Mouse (Mus musculus) heart, embryonic 16.5 days (tissue): ENCODE data around the gene Negr1. TPM values are rescaled to one million over a fixed set of nuclear protein-coding genes. Genes with fewer than 3 reads are reported as not detected.

Source experiments
- ATAC-seq: fragments of 200-750 bp; cut with Nextera tagmentation; replicated peaks from 2 replicates; pipeline ENCODE4 v1.8.0; 2017; ENCODE audit warnings: moderate number of reproducible peaks; ENCODE audit not compliant: insufficient read depth, low FRiP score; ENCODE audit errors: extremely low read depth
- H3K27ac ChIP-seq: fragments of 300-500 bp; sonication (generic); 2 replicates; pipeline ENCODE4 v1.5.1; 2014; ENCODE audit warnings: mild to moderate bottlenecking, low read length, control low read depth, moderate library complexity
- H3K27me3 ChIP-seq: fragments of 300-500 bp; sonication (generic); 2 replicates; pipeline ENCODE4 v1.6.1; 2014; ENCODE audit warnings: low read length, mixed read lengths; ENCODE audit not compliant: control insufficient read depth, insufficient read depth
- H3K36me3 ChIP-seq: fragments of 300-500 bp; sonication (generic); 2 replicates; pipeline ENCODE4 v1.6.1; 2014; ENCODE audit not compliant: control insufficient read depth, insufficient read depth
- H3K4me1 ChIP-seq: fragments of 300-500 bp; sonication (generic); 2 replicates; pipeline ENCODE4 v1.6.1; 2014; ENCODE audit warnings: low read length, mixed read lengths; ENCODE audit not compliant: control insufficient read depth, insufficient read depth
- H3K4me2 ChIP-seq: fragments of 300-500 bp; sonication (generic); 2 replicates; pipeline ENCODE4 v1.6.1; 2014; ENCODE audit warnings: low read depth, mild to moderate bottlenecking, control low read depth, low read length
- H3K4me3 ChIP-seq: fragments of 300-500 bp; sonication (generic); 2 replicates; pipeline ENCODE4 v1.5.1; 2014; ENCODE audit warnings: mild to moderate bottlenecking, control low read depth, low read length
- H3K9ac ChIP-seq: fragments of 300-500 bp; sonication (generic); 2 replicates; pipeline ENCODE4 v1.6.1; 2014; ENCODE audit warnings: low read length, control low read depth
- H3K9me3 ChIP-seq: fragments of 300-500 bp; sonication (generic); replicated peaks from 2 replicates; pipeline ENCODE4 v1.6.1; 2016; ENCODE audit warnings: low read length; ENCODE audit not compliant: control insufficient read depth
- WGBS: fragments of 180-500 bp; shearing (Covaris S2); extraction: QIAGEN DNeasy Blood & Tissue Kit; methylation state at CpG from one replicate; pipeline ENCODE4 v1.1.7; 2014; 5-methylcytosine and 5-hydroxymethylcytosine counted together
- polyA plus RNA-seq: library from polyadenylated mRNA; unstranded; fragments of >200 nt; fragmentation: Nextera tagmentation; extraction: Ambion mirVana; gene quantifications from 2 replicates; pipeline ENCODE4 v1.2.1, GENCODE M21; 2015

Negr1 gene
- polyA plus RNA-seq, 1 experiment from 2014 or later = 1.2 TPM

- WGBS = 51% methylated on average over 4 of the region's 4 CpGs
- H3K27ac ChIP-seq = no peak overlapping the region
- ATAC-seq = no peak
These were observed 329.4 kb downstream of the Negr1 start for GRCm38 (mm10) chr3:156890986-156891385.

GRCm38 (mm10) chr3:156895322-156895721 is 333.7 kb downstream of the Negr1 start:
- H3K27ac ChIP-seq = no peak overlapping the region
- no peak overlapping the region for H3K9ac ChIP-seq
- ATAC-seq = no peak; the same call in 1 of the 2 replicates
- no peak overlapping the region for H3K4me2 ChIP-seq
- no peaks in the 10 kb centered on the region for H3K9me3 ChIP-seq
- no peaks in the 10 kb centered on the region for H3K36me3 ChIP-seq
- H3K4me3 ChIP-seq = no peak overlapping the region
- H3K4me1 ChIP-seq = peaks cover 4% of the 10 kb centered on the region; the same call in 1 of the 2 replicates
- 36% methylated on average over 4 of the region's 4 CpGs for WGBS
- H3K27me3 ChIP-seq = no peaks in the 10 kb centered on the region

More at GRCm38 (mm10) chr3:156890986-156891385, 329.4 kb downstream of the Negr1 start:
- Histone ChIP-seq H3K9ac (no peak overlapping the region), H3K4me3 (no peak overlapping the region), H3K27me3 (no peaks in the 10 kb centered on the region), H3K4me1 (peaks cover 4% of the 10 kb centered on the region; the same call in 1 of the 2 replicates), H3K9me3 (no peaks in the 10 kb centered on the region), H3K36me3 (no peaks in the 10 kb centered on the region), H3K4me2 (no peak overlapping the region)

GRCm38 (mm10) chr3:156896106-156896505 is 334.5 kb downstream of the Negr1 start:
- 77% methylated on average over 4 of the region's 4 CpGs for WGBS
- Histone ChIP-seq H3K4me2 (no peak overlapping the region), H3K27ac (no peak overlapping the region), H3K27me3 (no peaks in the 10 kb centered on the region), H3K36me3 (no peaks in the 10 kb centered on the region), H3K4me1 (peaks cover 4% of the 10 kb centered on the region; the same call in 1 of the 2 replicates), H3K9ac (no peak overlapping the region), H3K4me3 (no peak overlapping the region), H3K9me3 (no peaks in the 10 kb centered on the region)
- ATAC-seq = no peak

- Histone ChIP-seq H3K4me2 (no peak overlapping the region), H3K27me3 (no peaks in the 10 kb centered on the region), H3K4me1 (peaks cover 4% of the 10 kb centered on the region; the same call in 1 of the 2 replicates), H3K9me3 (no peaks in the 10 kb centered on the region), H3K27ac (no peak overlapping the region), H3K4me3 (no peak overlapping the region), H3K36me3 (no peaks in the 10 kb centered on the region), H3K9ac (no peak overlapping the region)
- 64% methylated on average over 1 of the region's 1 CpGs for WGBS
- ATAC-seq = no peak
These were observed 335.0 kb downstream of the Negr1 start for GRCm38 (mm10) chr3:156896552-156896951.

- Histone ChIP-seq H3K9ac (no peak overlapping the region), H3K27me3 (no peaks in the 10 kb centered on the region), H3K9me3 (no peaks in the 10 kb centered on the region), H3K4me2 (no peak overlapping the region), H3K27ac (no peak overlapping the region), H3K4me1 (no peaks in the 10 kb centered on the region), H3K36me3 (no peaks in the 10 kb centered on the region), H3K4me3 (no peak overlapping the region)
- no peak for ATAC-seq
- 49% methylated on average over 3 of the region's 3 CpGs for WGBS
These were observed 339.5 kb downstream of the Negr1 start for GRCm38 (mm10) chr3:156901140-156901539.

- no peak for ATAC-seq
- H3K9me3 ChIP-seq = no peaks in the 10 kb centered on the region
- H3K4me1 ChIP-seq = no peaks in the 10 kb centered on the region
- no peak overlapping the region for H3K9ac ChIP-seq
- no peak overlapping the region for H3K4me2 ChIP-seq
- no peaks in the 10 kb centered on the region for H3K36me3 ChIP-seq
- no peak overlapping the region for H3K27ac ChIP-seq
- no peaks in the 10 kb centered on the region for H3K27me3 ChIP-seq
- 84% methylated on average over 9 of the region's 9 CpGs for WGBS
- no peak overlapping the region for H3K4me3 ChIP-seq
These were observed 342.5 kb downstream of the Negr1 start for GRCm38 (mm10) chr3:156903925-156904576.

- H3K4me3 ChIP-seq = no peak overlapping the region
- WGBS = 70% methylated on average over 3 of the region's 3 CpGs
These were observed 351.2 kb downstream of the Negr1 start for GRCm38 (mm10) chr3:156912816-156913215.

GRCm38 (mm10) chr3:156921369-156921768 is 359.8 kb downstream of the Negr1 start:
- no peak overlapping the region for H3K4me2 ChIP-seq
- H3K27ac ChIP-seq = no peak overlapping the region
- H3K27me3 ChIP-seq = no peaks in the 10 kb centered on the region
- no peak for ATAC-seq
- H3K4me1 ChIP-seq = no peaks in the 10 kb centered on the region
- H3K36me3 ChIP-seq = no peaks in the 10 kb centered on the region
- H3K9ac ChIP-seq = no peak overlapping the region
- H3K4me3 ChIP-seq = no peak overlapping the region
- no peaks in the 10 kb centered on the region for H3K9me3 ChIP-seq

More at GRCm38 (mm10) chr3:156912816-156913215, 351.2 kb downstream of the Negr1 start:
- Histone ChIP-seq H3K9me3 (no peaks in the 10 kb centered on the region), H3K4me1 (no peaks in the 10 kb centered on the region), H3K9ac (no peak overlapping the region), H3K27me3 (no peaks in the 10 kb centered on the region), H3K27ac (no peak overlapping the region), H3K4me2 (no peak overlapping the region), H3K36me3 (no peaks in the 10 kb centered on the region)
- ATAC-seq = no peak

- Histone ChIP-seq H3K9ac (no peak overlapping the region), H3K27me3 (no peaks in the 10 kb centered on the region), H3K36me3 (no peaks in the 10 kb centered on the region), H3K27ac (no peak overlapping the region), H3K4me2 (no peak overlapping the region), H3K9me3 (no peaks in the 10 kb centered on the region), H3K4me3 (no peak overlapping the region), H3K4me1 (no peaks in the 10 kb centered on the region)
- ATAC-seq = no peak
- WGBS = 66% methylated on average over 1 of the region's 1 CpGs
These were observed 361.6 kb downstream of the Negr1 start for GRCm38 (mm10) chr3:156923159-156923558.
